Mouse (Mus musculus): ENCODE results near the gene Tmem109. TPM values are rescaled to one million over a fixed set of nuclear protein-coding genes. Genes with fewer than 3 reads are reported as not detected.

The Tmem109 gene
- polyA plus RNA-seq, 1 experiment from 2014 or later = 94.5 TPM

- peak within 1 kb of the TSS; percentile 78 to 93 for H3K27ac ChIP-seq (replicated peaks in 1 of 2; ENCODE audit: control insufficient read depth in 1 of 2, insufficient read depth in 1 of 2, low read depth in 2 of 2, low read length in 2 of 2)
- peak within 1 kb of the TSS; percentile 84 for H3K9ac ChIP-seq (ENCODE audit: low read length)
- peak within 1 kb of the TSS; percentile 73 to 99 for H3K4me3 ChIP-seq (ENCODE audit: control insufficient read depth in 1 of 2, insufficient read depth in 1 of 2, low read depth in 1 of 2, low read length in 2 of 2)
- 1% methylated on average over 43 of the region's 43 CpGs for WGBS
- peak within 1 kb of the TSS; percentile 90 for H3K4me2 ChIP-seq (ENCODE audit: low read length)
- H3K27me3 ChIP-seq (ENCODE audit: control insufficient read depth, insufficient read depth, low read length) = no peaks in the 10 kb centered on the region
- peaks cover 32% of the 10 kb centered on the region for H3K36me3 ChIP-seq (ENCODE audit: control insufficient read depth, insufficient read depth, low read length)
- peaks cover 0 to 19% of the 10 kb centered on the region in 2 experiments; a peak in 3 of 4 replicates for H3K4me1 ChIP-seq (ENCODE audit: control insufficient read depth in 2 of 2, insufficient read depth in 2 of 2, low read length in 2 of 2)
- H3K9me3 ChIP-seq (ENCODE audit: control insufficient read depth, low read length) = no peaks in the 10 kb centered on the region
- peak; percentile 84 for ATAC-seq (ENCODE audit: insufficient number of reproducible peaks, insufficient read depth, low FRiP score, low read depth)
These were observed 13.3 kb upstream of the Tmem109 start, which contains the start of gene Prpf19 for GRCm38 (mm10) chr19:10895016-10895528. Prpf19 (plus strand) TSS chr19:10895231.

- H3K4me2 ChIP-seq (ENCODE audit: low read length) = no peak overlapping the region
- no peaks in the 10 kb centered on the region for H3K27me3 ChIP-seq (ENCODE audit: control insufficient read depth, insufficient read depth, low read length)
- H3K36me3 ChIP-seq (ENCODE audit: control insufficient read depth, insufficient read depth, low read length) = 0 out of 2 replicates have a peak, but pooled peaks cover 3% of the 10 kb centered on the region
- H3K4me3 ChIP-seq (ENCODE audit: control insufficient read depth in 1 of 2, insufficient read depth in 1 of 2, low read depth in 1 of 2, low read length in 2 of 2) = no peak overlapping the region
- 82% methylated on average over 3 of the region's 3 CpGs for WGBS
- no peak for ATAC-seq (ENCODE audit: insufficient number of reproducible peaks, insufficient read depth, low FRiP score, low read depth)
- H3K9me3 ChIP-seq (ENCODE audit: control insufficient read depth, low read length) = no peaks in the 10 kb centered on the region
- no peak overlapping the region for H3K9ac ChIP-seq (ENCODE audit: low read length)
- H3K4me1 ChIP-seq (ENCODE audit: control insufficient read depth in 2 of 2, insufficient read depth in 2 of 2, low read length in 2 of 2) = peaks cover 0 to 13% of the 10 kb centered on the region in 2 experiments; a peak in 3 of 4 replicates
- no peak overlapping the region for H3K27ac ChIP-seq (replicated peaks in 1 of 2; ENCODE audit: control insufficient read depth in 1 of 2, insufficient read depth in 1 of 2, low read depth in 2 of 2, low read length in 2 of 2)
These were observed 10.4 kb upstream of the Tmem109 start for GRCm38 (mm10) chr19:10892201-10892600.

DNA sequence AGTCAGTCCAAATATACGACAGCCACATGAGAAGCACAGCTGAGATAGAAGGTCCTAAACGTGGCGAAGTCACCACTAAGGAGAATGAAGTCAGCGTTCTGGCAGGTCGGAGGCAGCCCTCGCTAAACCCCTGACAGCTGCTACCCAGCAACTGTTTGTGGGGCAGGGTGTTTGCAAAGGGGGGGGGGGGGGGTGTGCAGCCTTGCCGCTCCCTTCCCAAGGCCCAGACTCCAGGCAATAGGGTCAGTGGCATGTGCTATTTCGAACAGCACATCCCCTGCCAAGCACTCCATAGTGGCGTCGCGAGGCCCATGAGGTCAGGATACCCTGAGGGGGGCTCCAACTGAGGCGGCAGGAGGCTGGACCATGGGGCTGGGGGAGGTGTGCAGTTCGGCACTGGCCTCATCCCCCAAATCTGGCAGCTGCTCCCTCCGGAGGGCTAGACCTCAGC lies 801 bp downstream of the Tmem109 start:
- peaks cover 13% of the 10 kb centered on the region for H3K9me3 ChIP-seq (ENCODE audit: control insufficient read depth, low read length)
- ATAC-seq (ENCODE audit: insufficient number of reproducible peaks, insufficient read depth, low FRiP score, low read depth) = peak; percentile 58
- H3K27me3 ChIP-seq (ENCODE audit: control insufficient read depth, insufficient read depth, low read length) = no peaks in the 10 kb centered on the region
- 1% methylated on average over 14 of the region's 14 CpGs for WGBS
- H3K27ac ChIP-seq (replicated peaks in 1 of 2; ENCODE audit: control insufficient read depth in 1 of 2, insufficient read depth in 1 of 2, low read depth in 2 of 2, low read length in 2 of 2) = peak overlapping the region in 1 of 2 experiments; percentile 97; a peak in 3 of 4 replicates
- peak overlapping the region; percentile 53 to 67 for H3K4me3 ChIP-seq (ENCODE audit: control insufficient read depth in 1 of 2, insufficient read depth in 1 of 2, low read depth in 1 of 2, low read length in 2 of 2)
- peaks cover 7% of the 10 kb centered on the region; the same call in 1 of the 2 replicates for H3K36me3 ChIP-seq (ENCODE audit: control insufficient read depth, insufficient read depth, low read length)
- H3K4me1 ChIP-seq (ENCODE audit: control insufficient read depth in 2 of 2, insufficient read depth in 2 of 2, low read length in 2 of 2) = peaks cover 2 to 24% of the 10 kb centered on the region in 2 experiments; a peak in 3 of 4 replicates
- peak overlapping the region; percentile 97 for H3K4me2 ChIP-seq (ENCODE audit: low read length)
- H3K9ac ChIP-seq (ENCODE audit: low read length) = peak overlapping the region; percentile 83

GRCm38 (mm10) chr19:10880085-10880974 lies 1.5 kb downstream of the Tmem109 start:
- peaks cover 7% of the 10 kb centered on the region; the same call in 1 of the 2 replicates for H3K36me3 ChIP-seq (ENCODE audit: control insufficient read depth, insufficient read depth, low read length)
- peak overlapping the region; percentile 53 to 67; a peak in 3 of 4 replicates for H3K4me3 ChIP-seq (ENCODE audit: control insufficient read depth in 1 of 2, insufficient read depth in 1 of 2, low read depth in 1 of 2, low read length in 2 of 2)
- no peak for ATAC-seq (ENCODE audit: insufficient number of reproducible peaks, insufficient read depth, low FRiP score, low read depth)
- no peaks in the 10 kb centered on the region for H3K27me3 ChIP-seq (ENCODE audit: control insufficient read depth, insufficient read depth, low read length)
- 0 out of 4 replicates have a peak overlapping the region, but pooled peaks of 1 of the 2 experiments have one; percentile 1 for H3K27ac ChIP-seq (replicated peaks in 1 of 2; ENCODE audit: control insufficient read depth in 1 of 2, insufficient read depth in 1 of 2, low read depth in 2 of 2, low read length in 2 of 2)
- H3K4me2 ChIP-seq (ENCODE audit: low read length) = peak overlapping the region; percentile 97
- H3K9ac ChIP-seq (ENCODE audit: low read length) = peak overlapping the region; percentile 83
- peaks cover 8% of the 10 kb centered on the region for H3K9me3 ChIP-seq (ENCODE audit: control insufficient read depth, low read length)
- WGBS = 43% methylated on average over 7 of the region's 7 CpGs
- peaks cover 2 to 24% of the 10 kb centered on the region in 2 experiments; a peak in 3 of 4 replicates for H3K4me1 ChIP-seq (ENCODE audit: control insufficient read depth in 2 of 2, insufficient read depth in 2 of 2, low read length in 2 of 2)

DNA sequence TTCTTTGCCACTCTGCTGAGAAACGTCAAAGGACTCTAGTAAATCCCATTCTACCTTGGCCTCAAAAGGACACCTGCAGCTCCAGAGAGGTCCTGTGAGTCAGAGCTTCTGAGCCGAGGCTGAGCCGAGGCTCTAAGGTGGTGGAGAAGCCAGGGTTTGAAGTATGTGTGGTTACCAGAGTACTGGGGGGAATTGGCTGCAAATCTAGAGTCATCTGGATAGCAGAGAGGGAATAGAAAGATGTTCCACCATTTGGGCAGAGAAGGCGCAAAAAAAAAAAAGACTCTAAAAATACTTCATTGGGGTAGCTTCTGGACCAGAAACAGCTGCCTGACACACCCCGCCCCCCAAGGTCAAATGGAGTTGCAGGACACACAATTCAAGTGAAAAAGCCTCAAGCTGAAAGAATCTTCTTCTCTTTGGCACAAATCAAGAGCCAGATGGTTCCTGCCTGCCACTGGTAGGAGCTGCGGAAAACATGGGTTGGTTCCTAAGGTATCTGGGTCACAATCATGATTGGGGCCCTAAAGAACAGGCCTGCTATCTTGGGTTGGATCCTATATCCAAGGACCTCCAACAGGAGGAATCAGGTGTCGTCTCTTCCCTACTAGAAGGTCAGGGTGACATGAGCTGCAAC lies 3.5 kb downstream of the Tmem109 start:
- WGBS = 84% methylated on average over 7 of the region's 7 CpGs
- Histone ChIP-seq H3K27ac (replicated peaks in 1 of 2; ENCODE audit: control insufficient read depth in 1 of 2, insufficient read depth in 1 of 2, low read depth in 2 of 2, low read length in 2 of 2) (no peak overlapping the region), H3K4me3 (ENCODE audit: control insufficient read depth in 1 of 2, insufficient read depth in 1 of 2, low read depth in 1 of 2, low read length in 2 of 2) (no peak overlapping the region), H3K36me3 (ENCODE audit: control insufficient read depth, insufficient read depth, low read length) (peaks cover 19% of the 10 kb centered on the region), H3K27me3 (ENCODE audit: control insufficient read depth, insufficient read depth, low read length) (no peaks in the 10 kb centered on the region), H3K9ac (ENCODE audit: low read length) (no peak overlapping the region), H3K9me3 (ENCODE audit: control insufficient read depth, low read length) (no peaks in the 10 kb centered on the region), H3K4me1 (ENCODE audit: control insufficient read depth in 2 of 2, insufficient read depth in 2 of 2, low read length in 2 of 2) (peaks cover 2 to 24% of the 10 kb centered on the region in 2 experiments; a peak in 3 of 4 replicates), H3K4me2 (ENCODE audit: low read length) (no peak overlapping the region)
- no peak for ATAC-seq (ENCODE audit: insufficient number of reproducible peaks, insufficient read depth, low FRiP score, low read depth)

- ATAC-seq (ENCODE audit: insufficient number of reproducible peaks, insufficient read depth, low FRiP score, low read depth) = no peak
- Histone ChIP-seq H3K36me3 (ENCODE audit: control insufficient read depth, insufficient read depth, low read length) (peaks cover 42% of the 10 kb centered on the region), H3K4me1 (ENCODE audit: control insufficient read depth in 2 of 2, insufficient read depth in 2 of 2, low read length in 2 of 2) (peaks cover 9 to 19% of the 10 kb centered on the region in 2 experiments), H3K27ac (replicated peaks in 1 of 2; ENCODE audit: control insufficient read depth in 1 of 2, insufficient read depth in 1 of 2, low read depth in 2 of 2, low read length in 2 of 2) (no peak overlapping the region), H3K27me3 (ENCODE audit: control insufficient read depth, insufficient read depth, low read length) (no peaks in the 10 kb centered on the region), H3K9me3 (ENCODE audit: control insufficient read depth, low read length) (no peaks in the 10 kb centered on the region), H3K4me2 (ENCODE audit: low read length) (no peak overlapping the region), H3K4me3 (ENCODE audit: control insufficient read depth in 1 of 2, insufficient read depth in 1 of 2, low read depth in 1 of 2, low read length in 2 of 2) (no peak overlapping the region), H3K9ac (ENCODE audit: low read length) (no peak overlapping the region)
- 78% methylated on average over 14 of the region's 14 CpGs for WGBS
These were observed 10.4 kb downstream of the Tmem109 start for GRCm38 (mm10) chr19:10871328-10871961.

DNA sequence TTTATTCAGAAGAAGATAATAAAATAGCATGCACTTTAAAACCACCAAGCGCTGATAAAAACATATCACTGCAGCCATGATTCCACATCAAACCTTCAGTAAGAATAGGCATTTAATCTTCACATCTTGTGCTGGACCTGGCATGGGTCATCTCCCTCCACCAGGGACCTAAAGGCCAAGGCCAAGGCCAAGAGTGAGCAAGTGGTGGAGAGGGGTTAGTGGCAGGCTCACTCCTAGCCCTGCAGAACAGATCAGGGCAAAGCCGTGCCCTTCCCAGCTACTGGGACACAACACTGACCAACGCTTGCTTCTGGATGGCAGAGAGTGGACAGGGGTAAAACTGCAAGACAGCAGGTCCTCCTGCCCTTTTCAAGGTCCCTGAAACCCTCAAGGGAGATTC lies 11.1 kb downstream of the Tmem109 start:
- Histone ChIP-seq H3K4me2 (ENCODE audit: low read length) (no peak overlapping the region), H3K36me3 (ENCODE audit: control insufficient read depth, insufficient read depth, low read length) (peaks cover 49% of the 10 kb centered on the region)
- 86% methylated on average over 3 of the region's 3 CpGs for WGBS

More for the DNA sequence above, 11.1 kb downstream of the Tmem109 start:
- H3K27ac ChIP-seq (replicated peaks in 1 of 2; ENCODE audit: control insufficient read depth in 1 of 2, insufficient read depth in 1 of 2, low read depth in 2 of 2, low read length in 2 of 2) = no peak overlapping the region
- H3K9ac ChIP-seq (ENCODE audit: low read length) = no peak overlapping the region
- no peaks in the 10 kb centered on the region for H3K9me3 ChIP-seq (ENCODE audit: control insufficient read depth, low read length)
- no peaks in the 10 kb centered on the region for H3K27me3 ChIP-seq (ENCODE audit: control insufficient read depth, insufficient read depth, low read length)
- H3K4me1 ChIP-seq (ENCODE audit: control insufficient read depth in 2 of 2, insufficient read depth in 2 of 2, low read length in 2 of 2) = peaks cover 9 to 19% of the 10 kb centered on the region in 2 experiments
- no peak for ATAC-seq (ENCODE audit: insufficient number of reproducible peaks, insufficient read depth, low FRiP score, low read depth)
- H3K4me3 ChIP-seq (ENCODE audit: control insufficient read depth in 1 of 2, insufficient read depth in 1 of 2, low read depth in 1 of 2, low read length in 2 of 2) = no peak overlapping the region

All from heart, embryonic 14.5 days (tissue).